Mouse (Mus musculus) thymus, adult 2 months (tissue): ENCODE data around the gene Bmf.

Source experiments
- CTCF ChIP-seq: fragments of 200-500 bp; IDR thresholded peaks from 2 replicates; pipeline ENCODE4 v1.5.1; 2012; ENCODE audit warnings: mild to moderate bottlenecking, control low read depth, low read length, moderate library complexity, borderline replicate concordance; ENCODE audit not compliant: control insufficient read depth, poor library complexity, insufficient read depth; ENCODE audit errors: extremely low read depth
- POLR2A ChIP-seq: fragments of 200-500 bp; IDR thresholded peaks from 2 replicates; pipeline ENCODE4 v1.6.1; 2012; ENCODE audit warnings: mild to moderate bottlenecking, low read length, control low read depth, moderate library complexity; ENCODE audit not compliant: control insufficient read depth, poor library complexity, insufficient read depth; ENCODE audit errors: extremely low read depth

GRCm38 (mm10) chr2:118520042-118520933 is 29.2 kb downstream of the Bmf start:
- no peak for TF ChIP-seq CTCF
- TF ChIP-seq POLR2A, result no peak
